Mouse (Mus musculus): ENCODE measurements around the gene Bcas3.

The Bcas3 gene

DNA sequence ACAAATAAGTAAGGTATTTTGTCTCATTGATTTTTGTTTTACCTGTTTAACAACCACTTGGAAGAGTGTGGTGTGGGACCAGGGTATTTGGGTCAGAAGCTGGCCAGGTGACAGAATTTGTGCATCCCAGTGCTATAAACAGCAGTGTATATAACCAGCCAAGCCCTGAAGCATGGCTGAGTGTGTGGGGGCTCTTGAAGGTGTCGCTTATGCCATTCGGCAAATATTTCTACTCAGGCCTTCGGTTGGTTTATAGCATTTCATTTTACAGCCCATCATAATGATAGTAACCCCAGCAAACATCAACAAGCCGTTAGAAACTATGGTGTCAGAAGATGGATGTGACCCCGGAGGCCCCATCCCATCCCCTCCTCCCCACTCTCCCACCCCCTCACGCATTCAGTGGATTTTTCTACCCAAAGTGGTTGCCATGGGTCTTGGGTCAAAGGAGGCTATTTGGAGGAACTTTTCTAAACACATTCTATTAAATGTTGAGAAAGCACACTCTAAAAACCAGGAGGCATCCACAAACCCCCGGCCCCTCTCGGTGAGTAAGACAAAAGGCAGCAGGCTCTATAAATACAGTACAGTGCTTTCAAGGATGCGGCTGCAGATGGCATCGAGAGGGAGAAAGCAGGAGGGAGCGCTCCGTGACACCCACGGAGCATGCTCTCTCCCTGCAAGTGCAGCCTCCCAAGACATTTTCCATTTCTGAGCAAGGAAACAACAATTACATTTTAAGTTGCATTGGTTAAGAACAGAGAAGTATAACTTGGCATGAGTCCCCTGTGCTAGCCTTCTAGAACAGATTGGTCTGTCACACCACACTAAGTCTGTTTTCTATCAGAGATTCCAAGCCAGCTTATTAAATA, 401.9 kb downstream of the Bcas3 start:
- no peak for DNase-seq (ENCODE audit: low read depth)

- DNase-seq (ENCODE audit: low read depth): no peak
Observed at GRCm38 (mm10) chr11:85755503-85756044, 402.6 kb downstream of the Bcas3 start.

- DNase-seq (ENCODE audit: low read depth): no peak
Observed at GRCm38 (mm10) chr11:85758891-85759290, 405.9 kb downstream of the Bcas3 start.

DNA sequence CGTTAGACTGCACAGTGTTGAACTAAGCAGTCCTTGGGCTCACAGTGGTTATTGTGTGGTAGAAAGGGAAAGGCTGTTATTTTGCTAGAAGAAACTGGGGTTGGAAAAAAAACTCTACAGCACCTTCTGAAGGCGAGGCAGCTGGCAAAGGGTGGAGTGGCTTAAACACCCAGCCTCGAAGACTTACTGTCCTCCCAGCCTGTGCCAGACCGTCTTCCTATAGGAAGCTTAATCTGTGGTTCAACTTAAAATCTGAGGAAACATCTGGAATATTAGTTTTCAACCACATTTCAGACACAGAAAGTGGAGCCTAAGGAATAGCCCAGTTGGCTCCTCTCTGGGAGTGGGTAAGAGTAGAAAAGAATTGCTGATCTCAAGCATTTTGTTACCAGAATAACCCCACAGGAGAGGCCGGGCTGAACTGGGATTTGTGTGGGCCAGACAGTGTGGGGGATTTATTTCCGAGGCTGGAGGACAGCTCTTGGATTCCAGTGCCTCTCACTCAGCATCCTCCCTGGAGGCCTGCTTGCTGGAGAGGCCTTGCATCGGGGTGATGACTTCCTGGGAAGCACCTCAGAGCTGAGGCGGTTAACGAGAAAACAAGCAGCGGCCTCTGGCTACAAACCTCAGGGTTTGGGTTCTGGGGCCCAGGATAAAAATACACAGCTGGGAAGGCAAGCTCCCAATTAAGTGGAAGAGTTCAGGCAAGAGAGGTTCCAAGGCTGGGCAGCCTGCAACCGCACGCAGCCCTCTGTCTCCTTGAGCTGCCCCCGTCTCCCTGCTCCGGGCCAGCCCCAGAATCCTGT, 406.9 kb downstream of the Bcas3 start:
- DNase-seq (ENCODE audit: low read depth): no peak

- DNase-seq (ENCODE audit: low read depth): no peak
Observed at GRCm38 (mm10) chr11:85760486-85761141, 407.6 kb downstream of the Bcas3 start.

DNA sequence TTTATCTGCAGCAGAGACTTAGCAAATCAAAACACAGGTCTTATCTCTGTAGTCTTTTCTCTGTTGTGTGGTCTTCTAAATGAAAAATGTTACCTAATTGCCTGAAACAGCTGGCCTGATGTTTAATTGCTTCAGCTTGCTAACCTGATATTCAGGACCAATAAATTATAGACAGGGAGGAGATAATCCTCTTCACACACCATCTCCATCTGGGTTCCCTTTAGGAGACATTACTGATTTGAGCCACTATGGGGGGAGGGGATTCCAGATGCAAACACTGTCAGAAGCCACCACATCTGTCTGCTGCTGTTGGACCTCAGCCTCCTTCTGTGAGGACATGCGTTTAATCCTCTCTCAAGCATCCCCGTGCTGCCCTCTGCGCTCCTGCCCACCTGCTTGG, 408.2 kb downstream of the Bcas3 start:
- DNase-seq (ENCODE audit: low read depth): no peak

DNA sequence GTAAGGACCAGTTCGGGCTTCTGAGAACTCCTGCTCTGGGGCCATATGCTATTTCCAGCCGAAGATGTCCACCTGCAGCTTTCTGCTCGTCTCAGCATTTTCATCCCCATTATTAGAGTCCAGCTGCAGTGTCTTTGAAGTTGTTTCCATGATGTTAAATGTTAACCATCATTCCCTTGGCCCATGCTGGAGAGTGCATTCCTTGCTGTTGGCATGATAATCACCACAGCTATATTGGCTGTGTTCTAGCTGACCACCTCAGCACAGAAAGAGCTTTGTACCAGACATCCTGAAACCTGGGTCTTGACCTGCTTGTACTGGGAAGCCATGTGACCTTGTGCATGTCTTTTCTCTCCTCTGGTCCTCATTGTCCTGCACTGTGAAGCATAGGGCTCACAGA, 410.7 kb downstream of the Bcas3 start:
- no peak for DNase-seq (ENCODE audit: low read depth)

GRCm38 (mm10) chr11:85766106-85766723, 413.2 kb downstream of the Bcas3 start:
- no peak for DNase-seq (ENCODE audit: low read depth)

GRCm38 (mm10) chr11:85766811-85767210, 413.8 kb downstream of the Bcas3 start:
- DNase-seq (ENCODE audit: low read depth): no peak

GRCm38 (mm10) chr11:85769740-85770139, 416.8 kb downstream of the Bcas3 start:
- no peak for DNase-seq (ENCODE audit: low read depth)

DNA sequence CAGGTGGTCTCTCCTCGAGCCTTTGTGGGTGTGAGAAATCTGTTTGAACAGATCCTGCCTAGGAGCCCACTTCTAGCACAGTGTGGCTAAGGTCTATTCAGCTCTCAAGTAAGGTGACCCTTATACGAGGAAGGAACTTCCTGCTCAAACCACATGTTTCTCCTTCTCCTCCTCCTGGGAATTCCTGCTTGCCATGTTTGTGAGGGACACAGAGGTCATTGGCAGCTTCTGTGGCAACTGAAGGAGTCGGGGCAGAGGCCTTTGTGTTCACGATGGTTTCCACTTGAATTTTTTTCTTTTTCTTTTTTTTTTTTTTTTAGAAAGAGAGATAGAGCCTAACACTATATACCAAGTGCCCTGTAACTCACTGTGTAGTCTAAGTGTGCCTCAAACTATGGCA, 420.4 kb downstream of the Bcas3 start:
- no peak for DNase-seq (ENCODE audit: low read depth)

DNA sequence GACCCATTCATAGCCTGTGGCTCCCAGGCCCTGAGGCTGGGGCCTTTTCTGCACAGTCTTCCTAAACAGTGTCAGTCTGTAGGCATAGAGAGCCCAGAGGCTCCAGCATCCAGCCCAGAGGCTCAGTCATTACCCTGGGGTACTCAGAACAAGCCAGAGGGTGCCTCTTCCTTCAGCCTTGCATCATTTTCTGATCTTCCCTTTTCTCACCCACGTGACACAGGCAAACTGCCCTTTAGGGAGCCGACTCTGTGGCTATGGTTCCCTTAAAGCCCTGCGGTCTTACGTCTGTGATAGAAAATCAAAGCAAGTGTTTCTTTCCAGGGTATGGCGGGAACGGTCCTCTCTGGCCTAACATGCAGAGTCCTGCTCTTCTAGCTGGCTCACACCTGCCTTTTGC, 421.7 kb downstream of the Bcas3 start:
- DNase-seq (ENCODE audit: low read depth): no peak

- DNase-seq (ENCODE audit: low read depth): no peak
Observed at GRCm38 (mm10) chr11:85775492-85775891, 422.5 kb downstream of the Bcas3 start.

GRCm38 (mm10) chr11:85776861-85777360, 423.9 kb downstream of the Bcas3 start:
- no peak for DNase-seq (ENCODE audit: low read depth)

DNA sequence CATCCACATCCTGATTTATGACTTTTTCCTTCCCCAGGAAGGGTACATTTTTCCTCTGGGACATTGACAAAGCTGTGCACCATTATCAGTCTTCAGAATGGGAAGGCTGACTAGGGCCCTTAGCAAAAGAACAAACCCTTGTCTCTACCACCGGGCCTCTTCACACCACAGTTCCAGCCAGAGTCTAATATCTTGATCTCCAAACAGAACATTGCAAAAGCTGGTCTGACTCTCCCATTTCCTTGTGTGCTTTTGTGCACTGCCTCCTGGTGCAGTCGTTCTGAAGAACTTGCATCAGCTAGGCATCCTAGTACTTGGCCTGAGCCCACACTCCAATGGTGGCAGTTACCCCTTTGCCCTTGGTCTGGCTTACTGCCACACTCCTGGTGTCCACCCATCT, 425.0 kb downstream of the Bcas3 start:
- no peak for DNase-seq (ENCODE audit: low read depth)

DNA sequence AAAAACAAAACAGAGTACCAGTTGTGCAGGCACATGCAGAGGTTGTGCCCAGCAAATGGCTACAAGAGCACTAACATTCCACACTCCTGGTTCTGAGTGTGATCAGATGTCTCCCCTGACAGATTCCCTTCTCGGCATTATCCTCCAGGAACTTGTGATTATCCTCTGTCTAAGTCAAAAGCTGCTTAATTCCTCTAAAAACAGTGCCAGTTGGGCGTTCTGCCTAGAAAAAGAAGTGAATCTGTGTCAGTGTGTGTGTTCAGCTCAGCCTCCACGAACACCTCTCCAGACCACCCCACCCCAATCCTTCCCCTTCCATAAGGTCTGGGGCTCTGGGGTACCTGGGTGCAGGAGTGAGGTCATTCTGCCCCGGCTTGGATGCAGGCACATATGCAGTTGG, 427.3 kb downstream of the Bcas3 start:
- DNase-seq (ENCODE audit: low read depth): no peak

DNA sequence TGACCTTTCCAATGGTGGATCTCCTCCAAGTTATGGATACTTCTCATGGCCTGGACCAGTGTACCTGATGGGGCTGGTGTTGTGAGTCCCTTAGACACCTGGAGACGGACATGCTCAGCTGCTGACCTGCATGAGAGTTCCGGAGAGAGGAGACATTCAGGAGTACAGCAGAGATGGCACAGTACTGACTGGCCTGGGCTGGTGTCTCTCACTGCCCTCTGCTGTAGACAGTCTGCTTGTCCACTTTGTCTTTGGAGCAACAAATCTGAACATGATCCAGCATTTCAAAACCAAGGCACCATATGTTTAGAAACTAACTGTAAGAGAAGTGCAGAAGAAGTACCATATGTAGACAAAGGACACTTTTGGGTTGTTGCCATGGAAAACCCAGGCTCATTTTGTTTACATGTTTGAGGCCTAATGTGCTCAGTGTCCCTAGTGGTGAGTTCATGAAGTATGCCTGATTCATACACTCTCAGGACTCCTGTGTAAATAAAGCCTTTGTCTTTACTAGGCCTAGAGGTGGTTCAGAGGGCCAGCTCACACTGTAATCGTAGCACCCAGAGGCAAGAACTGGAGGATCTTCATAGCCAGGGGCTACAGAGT, 433.2 kb downstream of the Bcas3 start:
- DNase-seq (ENCODE audit: low read depth): no peak

DNA sequence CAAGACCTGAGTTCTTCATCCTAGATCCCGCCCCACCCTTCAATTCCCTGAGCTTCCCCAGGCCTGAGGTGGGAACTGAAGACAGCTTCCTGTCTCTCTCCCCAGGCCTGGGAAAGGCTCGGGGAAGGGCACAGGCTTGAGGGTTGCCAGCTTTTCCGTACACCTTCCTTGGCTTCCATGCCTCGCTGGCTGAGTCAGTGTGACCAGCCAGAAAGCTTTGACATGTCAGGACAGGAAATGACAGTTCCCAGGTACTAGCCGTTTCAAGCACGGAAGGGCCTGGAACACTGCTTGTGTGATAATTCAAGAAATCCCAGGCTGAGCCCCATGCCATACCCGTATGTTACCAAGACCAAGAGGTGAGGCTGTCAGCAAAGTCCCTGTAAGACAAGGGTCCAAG, 436.8 kb downstream of the Bcas3 start:
- no peak for DNase-seq (ENCODE audit: low read depth)

DNA sequence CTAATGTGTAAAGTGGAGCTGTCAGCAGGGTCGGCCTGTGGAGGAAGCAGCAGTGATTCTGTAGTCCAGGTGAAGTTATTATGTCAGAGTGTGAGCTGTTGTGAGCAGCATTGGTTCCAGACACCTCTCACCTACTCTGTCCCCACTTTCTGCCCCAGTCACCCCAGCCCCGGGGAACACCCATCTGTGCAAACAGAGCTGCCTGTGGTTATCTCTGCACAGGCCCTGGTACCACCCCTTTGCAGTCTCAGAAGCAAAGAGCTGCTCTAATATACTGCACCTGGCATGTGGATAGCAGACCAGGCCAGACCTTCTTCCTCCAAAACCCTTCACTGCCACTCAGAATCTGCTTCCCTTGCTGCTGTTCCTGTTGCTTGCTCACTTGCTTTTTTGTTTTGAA, 437.3 kb downstream of the Bcas3 start:
- no peak for DNase-seq (ENCODE audit: low read depth)

DNA sequence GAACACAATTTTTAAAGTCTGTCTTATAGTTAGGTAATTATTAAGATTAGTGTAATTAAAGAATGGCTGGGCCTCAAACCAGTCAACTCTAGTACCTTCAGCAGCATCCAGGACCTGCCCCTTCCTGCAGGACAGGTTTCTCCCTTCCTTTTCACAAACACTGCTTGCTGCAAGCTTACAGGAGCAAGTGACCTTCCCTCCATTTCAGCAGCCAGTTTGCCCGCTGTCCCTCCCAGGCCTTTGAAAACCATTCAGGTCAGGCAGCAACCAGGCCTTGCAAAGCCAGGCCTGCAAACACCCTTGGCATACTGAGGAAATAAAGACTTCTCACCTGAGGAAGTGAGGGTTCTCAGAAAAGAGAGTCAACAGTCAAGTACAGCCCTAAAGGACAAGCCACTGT, 438.2 kb downstream of the Bcas3 start:
- DNase-seq (ENCODE audit: low read depth): no peak

DNA sequence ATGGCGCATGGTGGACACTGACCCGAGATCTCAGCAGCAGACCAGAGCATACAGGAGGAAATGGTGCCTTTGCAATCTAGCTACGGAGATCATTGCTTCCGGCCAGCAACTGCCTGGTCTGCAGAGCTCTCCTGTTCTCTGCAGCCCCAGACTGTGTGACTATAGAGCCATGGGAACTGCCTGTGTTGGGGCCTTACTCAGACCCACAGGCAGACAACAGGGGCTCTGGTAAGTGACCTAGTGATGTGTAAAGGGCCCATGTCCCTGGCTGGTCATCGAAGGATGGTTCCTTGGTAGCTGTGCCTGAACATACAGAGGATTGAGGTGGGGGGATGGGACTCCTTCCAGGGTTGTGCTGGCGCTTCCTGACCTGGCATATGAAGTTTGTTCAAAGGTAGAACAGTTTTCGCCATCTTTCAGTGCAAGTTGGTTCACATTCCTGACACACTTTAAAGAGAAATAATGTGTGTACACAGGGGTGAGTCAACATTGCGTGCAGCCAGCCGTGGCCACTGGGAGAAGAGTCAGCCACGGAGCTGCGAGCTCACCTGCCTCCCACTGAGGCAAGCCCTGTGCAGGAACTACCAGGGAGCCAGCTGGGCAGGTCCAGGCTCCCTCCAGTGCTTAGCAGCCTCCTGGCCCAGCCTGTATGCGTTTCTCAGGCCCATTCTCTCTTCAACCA, 439.7 kb downstream of the Bcas3 start:
- DNase-seq (ENCODE audit: low read depth): no peak
